Mouse (Mus musculus): ENCODE data around the gene Ccdc181. TPM values are rescaled to one million over a fixed set of nuclear protein-coding genes. Genes with fewer than 3 reads are reported as not detected.
"Not testable (repeated sequence)": the region's sequence is repeated elsewhere in the genome, so short reads cannot be mapped to it uniquely, and the experiment has no call there.

The Ccdc181 gene
- 7.3 and 7.8 TPM in 2 replicates for polyA plus RNA-seq (2016; fragmentation: Nextera tagmentation; extraction: Ambion mirVana)

GRCm38 (mm10) chr1:164275455-164275954 lies at the start of gene Ccdc181:
Ccdc181 (plus strand) TSS chr1:164275585.
- H3K9me3 ChIP-seq = no peaks in the 10 kb centered on the region
- H3K27ac ChIP-seq = 0 out of 2 replicates have a peak within 1 kb of the TSS, but pooled peaks have one; percentile 23
- H3K4me2 ChIP-seq = peak within 1 kb of the TSS; percentile 90
- H3K4me1 ChIP-seq (replicated peaks) = peaks cover 23% of the 10 kb centered on the region
- H3K27me3 ChIP-seq = no peaks in the 10 kb centered on the region
- H3K4me3 ChIP-seq (replicated peaks) = peak within 1 kb of the TSS; percentile 62
- WGBS = under 1% methylated on average over 31 of the region's 31 CpGs
- peak; percentile 87 for ATAC-seq (ENCODE audit: insufficient number of reproducible peaks, insufficient read depth, low FRiP score, low TSS enrichment, low read depth)
- H3K9ac ChIP-seq (replicated peaks) = peak within 1 kb of the TSS; percentile 62
- H3K36me3 ChIP-seq = no peaks in the 10 kb centered on the region

GRCm38 (mm10) chr1:164231937-164232570 lies 43.3 kb upstream of the Ccdc181 start:
- H3K9me3 ChIP-seq; H3K36me3 ChIP-seq; H3K4me1 ChIP-seq (replicated peaks); H3K27ac ChIP-seq; ATAC-seq (ENCODE audit: insufficient number of reproducible peaks, insufficient read depth, low FRiP score, low TSS enrichment, low read depth); H3K27me3 ChIP-seq; H3K4me2 ChIP-seq; H3K4me3 ChIP-seq (replicated peaks); H3K9ac ChIP-seq (replicated peaks): not testable (repeated sequence)
- 81% methylated on average over 3 of the region's 4 CpGs for WGBS

DNA sequence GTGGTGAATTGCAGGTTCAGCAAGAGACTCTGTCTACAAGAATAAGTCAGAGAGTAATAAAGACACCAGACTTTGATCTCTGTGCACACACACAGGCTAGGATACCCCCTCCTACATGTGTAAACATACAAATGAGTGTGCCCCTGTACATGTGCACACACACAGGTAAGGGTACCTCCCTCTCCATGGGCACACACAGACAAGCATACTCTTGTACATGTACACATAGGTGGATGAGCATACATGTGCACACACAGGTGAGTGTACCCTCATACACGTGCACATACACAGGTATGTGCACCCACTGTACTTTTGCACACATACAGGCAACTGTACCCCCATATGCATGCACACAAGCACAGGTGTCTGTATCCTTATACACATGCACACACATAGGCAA lies 41.9 kb upstream of the Ccdc181 start:
- 80% methylated on average over 1 of the region's 1 CpGs for WGBS
- H3K9me3 ChIP-seq = no peaks in the 10 kb centered on the region
- H3K4me1 ChIP-seq (replicated peaks) = no peaks in the 10 kb centered on the region
- H3K27me3 ChIP-seq = no peaks in the 10 kb centered on the region
- no peak overlapping the region for H3K27ac ChIP-seq
- no peak for ATAC-seq (ENCODE audit: insufficient number of reproducible peaks, insufficient read depth, low FRiP score, low TSS enrichment, low read depth)
- H3K36me3 ChIP-seq = no peaks in the 10 kb centered on the region
- H3K9ac ChIP-seq (replicated peaks) = no peak overlapping the region
- H3K4me2 ChIP-seq = no peak overlapping the region
- H3K4me3 ChIP-seq (replicated peaks) = no peak overlapping the region

- ATAC-seq (ENCODE audit: insufficient number of reproducible peaks, insufficient read depth, low FRiP score, low TSS enrichment, low read depth) = no peak
- Histone ChIP-seq H3K36me3 (no peaks in the 10 kb centered on the region), H3K27ac (no peak overlapping the region), H3K4me1 (replicated peaks) (no peaks in the 10 kb centered on the region), H3K9ac (replicated peaks) (no peak overlapping the region), H3K9me3 (no peaks in the 10 kb centered on the region), H3K4me3 (replicated peaks) (no peak overlapping the region), H3K27me3 (no peaks in the 10 kb centered on the region), H3K4me2 (no peak overlapping the region)
- WGBS = 55% methylated on average over 7 of the region's 7 CpGs
These were observed 40.3 kb upstream of the Ccdc181 start for GRCm38 (mm10) chr1:164235078-164235477.

DNA sequence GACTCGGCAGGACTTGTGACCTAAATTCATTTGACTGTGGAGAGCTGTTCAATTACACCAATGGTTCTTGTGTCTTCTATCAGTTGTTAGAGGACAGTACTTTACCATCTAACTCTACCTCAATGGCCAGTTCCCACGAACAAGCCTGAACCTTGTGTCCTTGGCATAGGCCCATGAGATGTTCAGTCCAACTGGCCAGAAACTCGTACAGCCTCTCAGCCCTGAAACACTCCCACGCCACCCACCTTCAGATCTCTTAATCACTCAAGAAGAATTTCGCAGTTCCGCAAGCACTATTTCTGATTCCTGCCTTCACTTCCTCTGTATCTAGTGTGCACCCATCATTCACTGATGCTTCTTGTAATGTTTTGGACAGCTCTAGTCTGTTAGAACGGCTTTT lies 39.3 kb upstream of the Ccdc181 start:
- Histone ChIP-seq H3K4me3 (replicated peaks) (no peak overlapping the region), H3K9me3 (no peaks in the 10 kb centered on the region), H3K27me3 (no peaks in the 10 kb centered on the region), H3K36me3 (no peaks in the 10 kb centered on the region), H3K9ac (replicated peaks) (no peak overlapping the region), H3K4me1 (replicated peaks) (no peaks in the 10 kb centered on the region), H3K4me2 (no peak overlapping the region), H3K27ac (no peak overlapping the region)
- 72% methylated on average over 7 of the region's 7 CpGs for WGBS
- no peak for ATAC-seq (ENCODE audit: insufficient number of reproducible peaks, insufficient read depth, low FRiP score, low TSS enrichment, low read depth)

DNA sequence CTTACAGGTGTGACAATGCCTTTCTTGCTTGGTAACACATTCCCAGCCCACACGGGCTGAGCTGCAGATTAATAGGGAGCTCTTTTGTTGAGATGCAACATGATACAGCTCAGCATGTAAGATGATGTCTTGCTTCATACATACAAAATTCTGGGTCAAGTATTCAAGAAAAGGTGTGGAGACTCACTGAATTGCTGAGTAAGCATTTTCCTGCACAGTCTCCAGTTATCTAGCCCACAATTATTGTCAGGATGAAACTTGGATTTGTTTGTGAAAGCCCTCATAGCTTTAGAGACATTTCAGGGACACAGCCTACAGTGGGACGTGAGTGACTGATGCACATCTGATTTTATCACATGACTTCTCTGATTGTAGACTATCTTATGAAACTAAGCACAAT lies 33.9 kb upstream of the Ccdc181 start:
- Histone ChIP-seq H3K4me3 (replicated peaks) (no peak overlapping the region), H3K4me1 (replicated peaks) (no peaks in the 10 kb centered on the region), H3K9ac (replicated peaks) (no peak overlapping the region), H3K9me3 (no peaks in the 10 kb centered on the region), H3K4me2 (no peak overlapping the region), H3K36me3 (no peaks in the 10 kb centered on the region), H3K27me3 (no peaks in the 10 kb centered on the region), H3K27ac (no peak overlapping the region)
- no peak for ATAC-seq (ENCODE audit: insufficient number of reproducible peaks, insufficient read depth, low FRiP score, low TSS enrichment, low read depth)
- WGBS = 82% methylated on average over 2 of the region's 2 CpGs

DNA sequence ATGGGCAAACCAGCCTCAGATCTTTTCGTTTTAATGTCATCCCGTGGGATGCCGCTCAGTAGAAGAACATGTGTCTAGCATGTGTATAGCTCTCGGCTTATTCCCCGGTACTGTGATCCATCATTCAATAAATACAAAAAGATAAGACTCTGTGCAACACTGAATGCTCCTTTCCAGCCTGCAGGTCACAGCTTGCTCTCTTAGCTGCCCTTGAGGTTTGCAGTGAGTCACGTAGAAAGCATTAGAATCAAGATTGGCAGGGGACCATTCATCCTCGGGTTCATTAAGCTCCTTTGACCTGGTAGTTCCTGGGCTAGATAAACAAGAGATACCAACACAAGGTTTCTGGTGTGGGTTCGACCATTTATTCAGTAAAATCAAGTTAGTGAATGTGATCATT lies 32.6 kb upstream of the Ccdc181 start:
- Histone ChIP-seq H3K27ac (no peak overlapping the region), H3K4me3 (replicated peaks) (no peak overlapping the region), H3K4me1 (replicated peaks) (peaks cover 2% of the 10 kb centered on the region), H3K9me3 (no peaks in the 10 kb centered on the region), H3K36me3 (no peaks in the 10 kb centered on the region), H3K27me3 (no peaks in the 10 kb centered on the region), H3K9ac (replicated peaks) (no peak overlapping the region), H3K4me2 (no peak overlapping the region)
- ATAC-seq (ENCODE audit: insufficient number of reproducible peaks, insufficient read depth, low FRiP score, low TSS enrichment, low read depth) = no peak
- 75% methylated on average over 8 of the region's 8 CpGs for WGBS

GRCm38 (mm10) chr1:164247442-164247841 lies 27.9 kb upstream of the Ccdc181 start:
- Histone ChIP-seq H3K4me1 (replicated peaks) (peaks cover 14% of the 10 kb centered on the region), H3K36me3 (no peaks in the 10 kb centered on the region), H3K4me2 (peak overlapping the region; percentile 53), H3K27me3 (0 out of 2 replicates have a peak, but pooled peaks cover 10% of the 10 kb centered on the region), H3K27ac (no peak overlapping the region), H3K9me3 (no peaks in the 10 kb centered on the region), H3K9ac (replicated peaks) (no peak overlapping the region), H3K4me3 (replicated peaks) (no peak overlapping the region)
- 40% methylated on average over 8 of the region's 8 CpGs for WGBS
- no peak for ATAC-seq (ENCODE audit: insufficient number of reproducible peaks, insufficient read depth, low FRiP score, low TSS enrichment, low read depth)

DNA sequence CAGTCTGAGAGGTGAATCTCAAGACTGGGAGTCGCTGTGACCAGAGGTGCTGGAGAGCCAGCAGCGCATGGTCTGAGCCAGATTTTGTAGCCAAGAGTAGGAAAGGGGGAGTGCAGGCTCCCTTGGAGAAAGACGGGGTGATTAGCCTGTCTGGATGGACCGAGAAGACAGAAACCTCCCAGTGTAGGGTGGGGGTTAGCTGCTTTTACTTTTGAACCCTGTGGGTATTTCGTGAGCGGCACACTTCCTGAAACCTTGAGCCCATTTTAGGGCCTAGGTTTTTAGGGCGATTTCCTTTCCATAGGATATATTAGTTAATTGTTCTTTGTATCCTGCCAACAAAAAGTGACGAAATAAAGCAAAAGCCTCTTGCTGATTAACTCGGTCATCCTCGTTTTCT lies 27.4 kb upstream of the Ccdc181 start:
- WGBS = 12% methylated on average over 10 of the region's 10 CpGs
- H3K4me3 ChIP-seq (replicated peaks) = peak overlapping the region; percentile 69
- H3K4me2 ChIP-seq = peak overlapping the region; percentile 53
- no peak for ATAC-seq (ENCODE audit: insufficient number of reproducible peaks, insufficient read depth, low FRiP score, low TSS enrichment, low read depth)
- H3K9ac ChIP-seq (replicated peaks) = peak overlapping the region; percentile 44; the same call in 1 of the 2 replicates
- peaks cover 14% of the 10 kb centered on the region for H3K4me1 ChIP-seq (replicated peaks)
- H3K36me3 ChIP-seq = no peaks in the 10 kb centered on the region
- no peaks in the 10 kb centered on the region for H3K9me3 ChIP-seq
- 0 out of 2 replicates have a peak, but pooled peaks cover 10% of the 10 kb centered on the region for H3K27me3 ChIP-seq
- no peak overlapping the region for H3K27ac ChIP-seq

DNA sequence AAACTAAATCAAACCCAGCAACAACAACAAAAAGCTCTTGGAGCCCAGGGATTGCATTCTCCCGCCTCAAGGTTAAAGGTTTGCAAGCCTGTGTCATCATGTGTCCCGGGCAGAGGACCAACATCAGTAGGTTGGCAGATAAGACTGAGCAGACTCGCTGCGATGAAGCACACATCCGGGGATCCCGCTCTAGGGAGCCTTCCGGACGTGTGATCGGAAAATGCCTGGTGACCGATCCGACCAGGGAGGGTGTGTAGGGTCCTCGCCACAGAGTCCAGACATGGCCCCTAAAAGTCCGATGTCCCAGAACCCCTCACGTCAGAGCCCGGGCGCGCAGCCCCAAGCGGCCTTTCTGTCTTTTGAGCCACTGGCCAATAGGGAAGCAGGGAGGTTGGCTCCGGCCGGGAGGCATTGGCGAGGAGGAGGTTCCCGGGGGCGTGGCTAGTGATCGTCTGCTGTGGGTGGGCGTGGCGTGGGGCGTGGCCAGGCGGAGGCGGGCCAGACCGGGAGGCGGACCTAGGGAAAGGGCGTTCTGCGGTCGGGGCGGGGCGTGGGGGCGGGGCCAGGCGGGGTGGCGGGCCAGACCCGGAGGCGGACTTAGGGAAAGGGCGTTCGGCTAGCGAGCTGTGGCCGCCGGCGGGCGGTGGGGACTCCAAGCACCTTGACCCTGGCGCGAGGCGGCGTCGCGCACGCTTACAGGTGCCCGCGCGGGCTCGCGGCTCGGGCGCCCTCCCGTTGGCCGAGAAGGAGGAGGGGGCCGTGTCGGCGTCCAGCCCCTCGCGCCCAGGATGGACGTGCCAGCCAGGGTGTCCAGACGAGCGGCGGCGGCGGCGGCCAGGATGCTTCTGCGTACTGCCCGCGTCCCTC lies 26.7 kb upstream of the Ccdc181 start, which contains the start of gene Slc19a2:
Slc19a2 (plus strand) TSS at position 582 of the 867 bp plus-strand sequence.
- peak; percentile 98 for ATAC-seq (ENCODE audit: insufficient number of reproducible peaks, insufficient read depth, low FRiP score, low TSS enrichment, low read depth)
- H3K27ac ChIP-seq = peak within 1 kb of the TSS; percentile 66; the same call in 1 of the 2 replicates
- H3K36me3 ChIP-seq = no peaks in the 10 kb centered on the region
- peaks cover 14% of the 10 kb centered on the region for H3K4me1 ChIP-seq (replicated peaks)
- peak within 1 kb of the TSS; percentile 69 for H3K4me3 ChIP-seq (replicated peaks)
- H3K9me3 ChIP-seq = no peaks in the 10 kb centered on the region
- H3K9ac ChIP-seq (replicated peaks) = peak within 1 kb of the TSS; percentile 66
- WGBS = under 1% methylated on average over 78 of the region's 79 CpGs
- H3K27me3 ChIP-seq = 0 out of 2 replicates have a peak, but pooled peaks cover 10% of the 10 kb centered on the region
- H3K4me2 ChIP-seq = peak within 1 kb of the TSS; percentile 83

GRCm38 (mm10) chr1:164249332-164249711 lies 26.1 kb upstream of the Ccdc181 start:
- H3K36me3 ChIP-seq = no peaks in the 10 kb centered on the region
- ATAC-seq (ENCODE audit: insufficient number of reproducible peaks, insufficient read depth, low FRiP score, low TSS enrichment, low read depth) = peak; percentile 9; the same call in 1 of the 2 replicates
- H3K9ac ChIP-seq (replicated peaks) = peak overlapping the region; percentile 66
- WGBS = under 1% methylated on average over 33 of the region's 33 CpGs
- H3K27ac ChIP-seq = peak overlapping the region; percentile 66; the same call in 1 of the 2 replicates
- peaks cover 14% of the 10 kb centered on the region for H3K4me1 ChIP-seq (replicated peaks)
- peak overlapping the region; percentile 83 for H3K4me2 ChIP-seq
- H3K4me3 ChIP-seq (replicated peaks) = peak overlapping the region; percentile 69
- H3K9me3 ChIP-seq = no peaks in the 10 kb centered on the region
- 0 out of 2 replicates have a peak, but pooled peaks cover 10% of the 10 kb centered on the region for H3K27me3 ChIP-seq

Measured in limb, embryonic 12.5 days (tissue).